Mouse (Mus musculus) hindbrain, postnatal 0 days (tissue): ENCODE data around the gene Panx2. TPM values are rescaled to one million over a fixed set of nuclear protein-coding genes. Genes with fewer than 3 reads are reported as not detected.

Experiments
- ATAC-seq: fragments of 200-750 bp; cut with Nextera tagmentation; 2 replicates; pipeline ENCODE4 v1.8.0; 2017; ENCODE audit warnings: mild to moderate bottlenecking, moderate TSS enrichment, moderate library complexity
- DNase-seq: peaks from one replicate; pipeline ENCODE4 v3.0.0-alpha.2; 2015; ENCODE audit warnings: low spot score
- H3K27ac ChIP-seq: fragments of 300-500 bp; sonication (generic); 2 replicates; pipeline ENCODE4 v1.5.1; 2014; ENCODE audit warnings: mild to moderate bottlenecking
- H3K27me3 ChIP-seq: fragments of 300-500 bp; sonication (generic); 2 replicates; pipeline ENCODE4 v1.6.1; 2014; ENCODE audit warnings: low read length, mixed read lengths; ENCODE audit not compliant: insufficient read depth
- H3K36me3 ChIP-seq: fragments of 300-500 bp; sonication (generic); 2 replicates; pipeline ENCODE4 v1.6.1; 2014; ENCODE audit warnings: low read length, mixed read lengths; ENCODE audit not compliant: insufficient read depth
- H3K4me1 ChIP-seq: fragments of 300-500 bp; sonication (generic); 2 replicates; pipeline ENCODE4 v1.6.1; 2014; ENCODE audit warnings: antibody characterized with exemption, low read length, mixed read lengths; ENCODE audit not compliant: insufficient read depth
- H3K4me2 ChIP-seq: fragments of 300-500 bp; sonication (generic); 2 replicates; pipeline ENCODE4 v1.6.1; 2014; ENCODE audit warnings: low read depth, mild to moderate bottlenecking, low read length, moderate library complexity, mixed read lengths
- H3K4me3 ChIP-seq: fragments of 300-500 bp; sonication (generic); 2 replicates; pipeline ENCODE4 v1.5.1; 2014; ENCODE audit warnings: low read length
- H3K9ac ChIP-seq: fragments of 300-500 bp; sonication (generic); replicated peaks from 2 replicates; pipeline ENCODE4 v1.6.1; 2014; ENCODE audit warnings: mild to moderate bottlenecking, low read length, moderate library complexity, mixed read lengths
- H3K9me3 ChIP-seq: fragments of 300-500 bp; sonication (generic); 2 replicates; pipeline ENCODE4 v1.6.1; 2016; ENCODE audit warnings: low read length, mixed read lengths
- CTCF ChIP-seq: IDR thresholded peaks from 2 replicates; pipeline ENCODE4 v1.5.1; 2016; ENCODE audit warnings: antibody characterized with exemption, control low read depth, low read depth
- WGBS: fragments of 180-500 bp; shearing (Covaris S2); extraction: QIAGEN DNeasy Blood & Tissue Kit; methylation state at CpG from one replicate; pipeline ENCODE4 v1.1.7; 2014; 5-methylcytosine and 5-hydroxymethylcytosine counted together
- polyA plus RNA-seq: library from polyadenylated mRNA; unstranded; fragments of >200 nt; fragmentation: Nextera tagmentation; extraction: Ambion mirVana; gene quantifications from 2 replicates; pipeline ENCODE4 v1.2.1, GENCODE M21; 2015
- total RNA-seq: library from RNA; depleted of rRNA; stranded (reverse); fragments of >200 nt; gene quantifications from 2 replicates; pipeline ENCODE4 v1.2.3, GENCODE M21; 2014

Gene Panx2
- total and polyA plus RNA-seq, 2 experiments from 2014 or later, result 8.3 to 17.9 TPM

DNA sequence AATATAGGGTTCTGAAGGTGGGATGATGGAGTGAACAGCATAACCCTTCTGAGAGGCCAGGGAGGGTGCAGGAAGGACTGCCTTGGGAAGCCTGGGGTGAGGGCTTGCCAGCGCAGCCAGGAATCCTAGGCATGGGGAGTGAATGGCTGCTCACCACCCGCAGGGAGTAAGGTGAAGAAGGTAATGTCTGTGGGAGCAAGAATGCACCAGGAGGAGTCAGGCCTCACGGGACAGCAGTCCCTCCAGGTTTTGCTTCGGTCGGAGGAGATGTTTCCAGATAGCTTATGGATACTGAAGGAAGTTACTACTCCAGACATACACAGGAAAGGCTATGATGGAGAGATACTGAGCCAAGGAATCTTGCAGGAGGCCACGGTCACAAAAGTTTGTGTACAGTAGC lies 798 bp upstream of the Panx2 start:
- Histone ChIP-seq H3K27me3 (no peaks in the 10 kb centered on the region), H3K36me3 (no peaks in the 10 kb centered on the region), H3K9ac (peak overlapping the region; percentile 78; the same call in 1 of the 2 replicates), H3K9me3 (no peaks in the 10 kb centered on the region), H3K27ac (peak overlapping the region; percentile 62), H3K4me2 (peak overlapping the region; percentile 85), H3K4me1 (peaks cover 9% of the 10 kb centered on the region; the same call in 1 of the 2 replicates), H3K4me3 (peak overlapping the region; percentile 67)
- ATAC-seq (no peak), DNase-seq (no peak)
- no peak for TF ChIP-seq CTCF
- WGBS, result 28% methylated on average over 6 of the region's 6 CpGs

DNA sequence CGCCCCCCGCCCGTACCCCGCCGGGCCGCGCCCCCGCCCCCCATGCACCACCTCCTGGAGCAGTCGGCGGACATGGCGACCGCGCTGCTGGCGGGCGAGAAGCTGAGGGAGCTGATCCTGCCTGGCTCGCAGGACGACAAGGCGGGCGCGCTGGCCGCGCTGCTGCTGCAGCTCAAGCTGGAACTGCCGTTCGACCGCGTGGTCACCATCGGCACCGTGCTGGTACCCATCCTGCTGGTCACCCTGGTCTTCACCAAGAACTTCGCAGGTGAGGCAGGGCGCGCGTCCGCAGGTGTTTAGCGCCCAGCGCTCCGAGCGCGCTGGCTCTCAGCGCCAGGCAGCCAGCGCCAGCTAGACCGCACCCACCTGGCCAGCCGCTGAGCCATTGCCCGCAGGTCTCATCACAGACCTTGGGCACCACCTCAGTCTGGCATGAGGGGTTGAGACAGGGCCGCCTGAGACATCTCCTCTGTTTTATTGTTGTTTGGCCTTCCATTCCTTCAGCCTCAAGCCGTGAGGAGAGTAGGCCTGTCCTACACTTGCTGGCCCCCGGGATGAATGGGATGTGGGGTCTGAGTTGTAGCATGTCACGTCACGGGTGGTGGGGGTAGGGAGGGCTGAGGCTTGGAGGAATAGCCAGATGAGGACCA lies 623 bp downstream of the Panx2 start:
- WGBS, result 2% methylated on average over 40 of the region's 48 CpGs
- no peak for TF ChIP-seq CTCF
- Histone ChIP-seq H3K4me2 (peak overlapping the region; percentile 85), H3K36me3 (no peaks in the 10 kb centered on the region), H3K27me3 (no peaks in the 10 kb centered on the region), H3K4me1 (peaks cover 9% of the 10 kb centered on the region; the same call in 1 of the 2 replicates), H3K27ac (peak overlapping the region; percentile 62), H3K9me3 (no peaks in the 10 kb centered on the region), H3K9ac (peak overlapping the region; percentile 78), H3K4me3 (peak overlapping the region; percentile 67)
- ATAC-seq (peak; percentile 55), DNase-seq (peak; percentile 49)

- Histone ChIP-seq H3K9me3 (no peaks in the 10 kb centered on the region), H3K4me3 (peak overlapping the region; percentile 67), H3K4me1 (peaks cover 9% of the 10 kb centered on the region; the same call in 1 of the 2 replicates), H3K27me3 (no peaks in the 10 kb centered on the region), H3K36me3 (no peaks in the 10 kb centered on the region), H3K9ac (peak overlapping the region; percentile 78), H3K27ac (no peak overlapping the region), H3K4me2 (peak overlapping the region; percentile 85)
- DNase-seq, result no peak
- WGBS, result 89% methylated on average over 12 of the region's 12 CpGs
- TF ChIP-seq CTCF, result no peak
- ATAC-seq, result no peak
These were observed 1.4 kb downstream of the Panx2 start for GRCm38 (mm10) chr15:89060811-89061460.

DNA sequence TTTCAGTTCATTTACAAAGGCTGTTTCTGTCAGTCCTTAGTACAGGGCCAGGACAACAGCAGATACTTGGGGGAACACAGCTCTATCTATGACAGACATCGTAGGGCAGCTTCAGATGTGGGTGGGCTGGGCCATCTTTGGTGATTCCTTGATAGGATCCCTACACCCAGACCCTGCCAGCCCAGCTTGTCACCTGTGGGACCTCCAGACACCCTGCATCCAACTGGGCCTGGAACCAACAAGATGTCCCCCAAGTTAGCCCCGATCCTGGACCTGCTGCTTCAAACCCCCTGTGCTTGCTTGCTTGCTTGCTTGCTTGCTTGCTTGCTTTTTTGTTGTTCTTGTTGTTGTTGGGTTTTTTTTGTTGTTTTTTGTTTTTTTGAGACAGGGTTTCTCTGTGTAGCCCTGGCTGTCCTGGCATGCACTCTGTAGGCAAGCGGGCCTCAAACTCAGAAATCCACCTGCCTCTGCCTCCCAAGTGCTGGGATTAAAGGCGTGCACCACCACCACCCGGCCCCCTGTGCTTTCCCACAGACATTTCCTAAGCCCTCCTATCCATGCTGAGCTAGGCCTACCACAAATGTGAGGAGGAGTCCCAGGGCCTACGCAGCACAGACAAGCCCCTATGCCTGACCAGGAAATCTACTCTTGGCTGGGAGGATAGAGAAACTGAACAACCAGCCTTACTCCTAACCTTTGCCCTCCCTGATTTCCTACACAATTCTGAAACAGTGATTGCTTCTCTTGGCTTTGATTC lies 2.4 kb downstream of the Panx2 start:
- no peak for TF ChIP-seq CTCF
- no peak overlapping the region for H3K4me3 ChIP-seq
- no peaks in the 10 kb centered on the region for H3K9me3 ChIP-seq
- ATAC-seq, result no peak
- H3K27ac ChIP-seq, result no peak overlapping the region
- no peaks in the 10 kb centered on the region for H3K36me3 ChIP-seq
- no peak overlapping the region for H3K9ac ChIP-seq
- 88% methylated on average over 6 of the region's 6 CpGs for WGBS
- no peak for DNase-seq
- peaks cover 9% of the 10 kb centered on the region; the same call in 1 of the 2 replicates for H3K4me1 ChIP-seq
- H3K27me3 ChIP-seq, result no peaks in the 10 kb centered on the region
- H3K4me2 ChIP-seq, result no peak overlapping the region

- ATAC-seq (no peak), DNase-seq (no peak)
- WGBS, result 88% methylated on average over 5 of the region's 5 CpGs
- peaks cover 9% of the 10 kb centered on the region; the same call in 1 of the 2 replicates for H3K4me1 ChIP-seq
- no peaks in the 10 kb centered on the region for H3K36me3 ChIP-seq
- H3K4me2 ChIP-seq, result no peak overlapping the region
- no peaks in the 10 kb centered on the region for H3K9me3 ChIP-seq
- no peak overlapping the region for H3K27ac ChIP-seq
- no peaks in the 10 kb centered on the region for H3K27me3 ChIP-seq
- no peak for TF ChIP-seq CTCF
- no peak overlapping the region for H3K4me3 ChIP-seq
- H3K9ac ChIP-seq, result no peak overlapping the region
These were observed 3.0 kb downstream of the Panx2 start for GRCm38 (mm10) chr15:89062518-89062910.

- H3K9ac ChIP-seq, result no peak overlapping the region
- H3K27me3 ChIP-seq, result no peaks in the 10 kb centered on the region
- no peak overlapping the region for H3K4me2 ChIP-seq
- 73% methylated on average over 7 of the region's 7 CpGs for WGBS
- H3K9me3 ChIP-seq, result no peaks in the 10 kb centered on the region
- TF ChIP-seq CTCF, result no peak
- no peaks in the 10 kb centered on the region for H3K36me3 ChIP-seq
- H3K4me3 ChIP-seq, result no peak overlapping the region
- H3K4me1 ChIP-seq, result peaks cover 9% of the 10 kb centered on the region; the same call in 1 of the 2 replicates
- no peak overlapping the region for H3K27ac ChIP-seq
- no peak for ATAC-seq
- no peak for DNase-seq
These were observed 3.5 kb downstream of the Panx2 start for GRCm38 (mm10) chr15:89063001-89063400.
